Mouse (Mus musculus) lung, adult 2 months (tissue): ENCODE measurements at regions not wholly inside any gene's neighbourhood (a gene's known extent, or its start where the extent isn't known, plus 50 kb on each side); places are given as distances from the start of the nearest gene placed in this dataset.

ENCODE experiments used
- CTCF ChIP-seq: fragments of 200-500 bp; IDR thresholded peaks from 2 replicates; pipeline ENCODE4 v1.5.1; 2011; ENCODE audit warnings: mild to moderate bottlenecking, low read length, control low read depth; ENCODE audit not compliant: insufficient read depth
- POLR2A ChIP-seq: fragments of 200-500 bp; IDR thresholded peaks from 2 replicates; pipeline ENCODE4 v1.6.1; 2011; ENCODE audit warnings: low read depth, mild to moderate bottlenecking, control low read depth, low read length, borderline replicate concordance; ENCODE audit errors: extremely low read depth

DNA sequence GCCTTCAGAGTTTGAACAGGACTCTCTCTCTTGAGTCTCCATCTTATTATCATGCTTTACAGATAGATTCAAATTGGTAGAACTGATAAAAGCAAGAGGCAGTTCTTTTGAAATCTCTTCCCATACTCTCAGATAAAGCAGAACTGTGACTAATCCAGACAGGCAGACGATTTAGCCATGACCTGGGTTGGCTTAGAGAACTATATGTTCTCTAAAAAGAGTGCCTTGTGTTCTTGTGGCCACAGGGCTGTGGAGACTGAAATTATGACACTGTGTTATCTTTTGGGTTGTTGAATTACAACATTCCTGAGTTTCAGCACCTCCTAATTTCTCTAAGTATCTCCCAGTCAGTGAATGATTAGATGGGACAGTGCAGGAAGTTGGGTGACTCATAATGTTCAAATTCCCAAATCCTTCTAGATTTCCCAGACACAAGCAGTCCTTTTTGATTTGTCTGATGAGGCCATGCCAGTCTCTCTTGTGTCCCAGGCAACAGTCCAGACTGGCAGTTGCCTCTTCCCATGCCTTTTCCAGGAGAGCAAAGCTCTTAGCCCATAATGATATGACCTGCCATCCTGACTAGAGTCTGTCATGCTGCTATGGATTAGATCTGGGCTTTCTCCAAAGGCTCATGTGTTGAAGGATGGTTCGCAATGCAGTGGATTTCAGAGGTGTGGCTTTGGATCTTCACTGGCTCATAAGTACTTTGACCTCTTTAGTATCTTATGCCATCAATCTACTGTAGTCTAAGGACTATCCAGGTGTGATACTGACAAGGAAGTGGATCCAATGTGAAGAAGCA lies 66.4 kb upstream of the Tbl1xr1 start:
- TF ChIP-seq CTCF (no peak), POLR2A (no peak)
